Mouse (Mus musculus) thymus, adult 2 months (tissue): ENCODE results near the gene Fkbp5. TPM values are rescaled to one million over a fixed set of nuclear protein-coding genes. Genes with fewer than 3 reads are reported as not detected.
A peak's percentile ranks its signal among the peaks of the same experiment; 100 is the strongest.

ENCODE experiments used
- DNase-seq: peaks from one replicate; pipeline ENCODE4 v3.0.0; 2021
- H3K27ac ChIP-seq: fragments of 200-500 bp; 2 replicates; pipeline ENCODE4 v1.5.1; 2012; ENCODE audit warnings: low read length, control low read depth; ENCODE audit not compliant: control insufficient read depth, insufficient read depth
- H3K27me3 ChIP-seq: fragments of 200-500 bp; 2 replicates; pipeline ENCODE4 v1.6.1; 2012; ENCODE audit warnings: mild to moderate bottlenecking, low read length, moderate library complexity, mixed read lengths; ENCODE audit not compliant: control insufficient read depth, insufficient read depth
- H3K36me3 ChIP-seq: fragments of 200-500 bp; 2 replicates; pipeline ENCODE4 v1.6.1; 2012; ENCODE audit warnings: mild to moderate bottlenecking, low read length, moderate library complexity; ENCODE audit not compliant: control insufficient read depth, insufficient read depth
- H3K4me1 ChIP-seq: fragments of 200-500 bp; replicated peaks from 2 replicates; pipeline ENCODE4 v1.6.1; 2012; ENCODE audit warnings: low read length; ENCODE audit not compliant: control insufficient read depth, insufficient read depth
- H3K4me3 ChIP-seq: fragments of 200-500 bp; 2 replicates; pipeline ENCODE4 v1.5.1; 2012; ENCODE audit warnings: mild to moderate bottlenecking, low read length, control low read depth, moderate library complexity; ENCODE audit not compliant: control insufficient read depth, insufficient read depth
- CTCF ChIP-seq: fragments of 200-500 bp; IDR thresholded peaks from 2 replicates; pipeline ENCODE4 v1.5.1; 2012; ENCODE audit warnings: mild to moderate bottlenecking, control low read depth, low read length, moderate library complexity, borderline replicate concordance; ENCODE audit not compliant: control insufficient read depth, poor library complexity, insufficient read depth; ENCODE audit errors: extremely low read depth
- POLR2A ChIP-seq: fragments of 200-500 bp; IDR thresholded peaks from 2 replicates; pipeline ENCODE4 v1.6.1; 2012; ENCODE audit warnings: mild to moderate bottlenecking, low read length, control low read depth, moderate library complexity; ENCODE audit not compliant: control insufficient read depth, poor library complexity, insufficient read depth; ENCODE audit errors: extremely low read depth
- WGBS: fragments of 180-500 bp; shearing (Covaris S2); methylation state at CpG from one replicate; pipeline ENCODE4 v1.1.7; 2018; 5-methylcytosine and 5-hydroxymethylcytosine counted together
- polyA plus RNA-seq: library from polyadenylated mRNA; depleted of rRNA; stranded (reverse); fragments of >200 nt; gene quantifications from 2 replicates; pipeline ENCODE4 v1.2.3, GENCODE M21; 2012

The Fkbp5 gene
- polyA plus RNA-seq, 1 experiment = 157 TPM

DNA sequence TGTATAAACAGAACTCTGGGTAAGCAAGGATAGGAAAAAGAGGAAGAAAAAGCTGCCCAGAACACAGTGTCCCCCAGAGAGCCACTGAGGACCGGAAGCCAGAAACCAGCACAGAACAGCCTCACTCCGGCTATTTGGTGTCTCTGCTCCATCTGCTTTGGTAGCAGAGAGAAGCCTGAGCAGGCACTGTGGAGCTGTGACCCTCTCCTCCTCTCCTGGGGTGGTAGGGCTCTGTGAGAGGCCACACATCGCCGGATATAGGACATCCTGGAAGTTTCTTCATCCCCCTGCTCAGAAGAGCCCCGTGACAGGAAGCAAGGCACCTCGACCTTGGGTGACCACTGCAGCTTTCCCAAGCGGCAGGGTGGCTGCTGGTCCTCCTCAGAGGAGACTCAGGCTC lies 3.5 kb downstream of the Fkbp5 start:
- DNase-seq = no peak
- no peaks in the 10 kb centered on the region for H3K36me3 ChIP-seq
- no peak overlapping the region; the same call in 1 of the 2 replicates for H3K27ac ChIP-seq
- H3K27me3 ChIP-seq = no peaks in the 10 kb centered on the region
- no peak overlapping the region for H3K4me3 ChIP-seq
- TF ChIP-seq POLR2A (no peak), CTCF (no peak)
- H3K4me1 ChIP-seq = peaks cover 70% of the 10 kb centered on the region
- 25% methylated on average over 7 of the region's 7 CpGs for WGBS

DNA sequence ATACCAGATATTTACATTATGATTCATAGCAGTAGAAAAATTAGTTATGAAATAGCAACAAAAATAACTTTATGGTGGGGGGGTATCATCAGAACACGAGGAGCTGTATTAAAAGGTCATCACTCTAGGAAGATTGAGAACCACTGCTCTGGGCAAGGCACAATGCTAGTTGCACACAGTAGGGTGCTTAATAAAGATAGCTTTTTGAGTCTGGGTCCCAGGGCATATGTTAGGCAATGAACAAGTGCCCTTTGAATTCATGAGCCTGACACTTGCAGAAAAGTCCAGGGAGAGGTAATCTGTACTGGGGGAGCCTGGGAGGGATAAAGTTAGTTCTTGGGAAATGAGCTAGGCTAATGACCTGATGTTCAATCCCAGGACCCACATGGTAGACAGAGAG lies 4.0 kb downstream of the Fkbp5 start:
- no peak for DNase-seq
- H3K36me3 ChIP-seq = no peaks in the 10 kb centered on the region
- H3K4me1 ChIP-seq = peaks cover 66% of the 10 kb centered on the region
- no peak overlapping the region for H3K4me3 ChIP-seq
- H3K27ac ChIP-seq = no peak overlapping the region
- H3K27me3 ChIP-seq = no peaks in the 10 kb centered on the region
- TF ChIP-seq CTCF (no peak), POLR2A (no peak)
- WGBS = 58% methylated on average over 1 of the region's 1 CpGs

DNA sequence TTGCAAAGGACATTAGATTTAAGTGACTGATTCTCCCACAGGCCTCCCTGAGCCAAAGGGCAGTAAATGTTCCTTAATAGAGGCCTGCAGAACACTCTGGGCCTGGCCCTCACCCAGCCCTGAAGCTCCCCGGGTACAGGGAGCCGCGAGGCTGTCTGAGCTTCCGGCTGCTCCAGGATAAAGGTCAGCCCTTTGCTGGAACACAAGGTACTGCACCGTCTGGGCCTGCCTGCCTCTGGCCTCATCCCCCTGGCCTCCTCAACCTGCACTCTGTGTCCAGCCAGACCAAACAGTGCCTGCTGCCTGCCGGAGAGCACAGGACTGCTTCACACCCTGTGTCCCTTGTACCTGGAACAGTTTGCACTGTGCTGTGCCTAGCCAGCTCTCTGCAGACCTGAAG lies 4.6 kb downstream of the Fkbp5 start:
- H3K36me3 ChIP-seq = no peaks in the 10 kb centered on the region
- peaks cover 64% of the 10 kb centered on the region for H3K4me1 ChIP-seq
- WGBS = 68% methylated on average over 6 of the region's 6 CpGs
- no peak for DNase-seq
- no peaks in the 10 kb centered on the region for H3K27me3 ChIP-seq
- peak overlapping the region; percentile 40; the same call in 1 of the 2 replicates for H3K27ac ChIP-seq
- no peak overlapping the region for H3K4me3 ChIP-seq
- no peak for TF ChIP-seq CTCF
- no peak for TF ChIP-seq POLR2A

DNA sequence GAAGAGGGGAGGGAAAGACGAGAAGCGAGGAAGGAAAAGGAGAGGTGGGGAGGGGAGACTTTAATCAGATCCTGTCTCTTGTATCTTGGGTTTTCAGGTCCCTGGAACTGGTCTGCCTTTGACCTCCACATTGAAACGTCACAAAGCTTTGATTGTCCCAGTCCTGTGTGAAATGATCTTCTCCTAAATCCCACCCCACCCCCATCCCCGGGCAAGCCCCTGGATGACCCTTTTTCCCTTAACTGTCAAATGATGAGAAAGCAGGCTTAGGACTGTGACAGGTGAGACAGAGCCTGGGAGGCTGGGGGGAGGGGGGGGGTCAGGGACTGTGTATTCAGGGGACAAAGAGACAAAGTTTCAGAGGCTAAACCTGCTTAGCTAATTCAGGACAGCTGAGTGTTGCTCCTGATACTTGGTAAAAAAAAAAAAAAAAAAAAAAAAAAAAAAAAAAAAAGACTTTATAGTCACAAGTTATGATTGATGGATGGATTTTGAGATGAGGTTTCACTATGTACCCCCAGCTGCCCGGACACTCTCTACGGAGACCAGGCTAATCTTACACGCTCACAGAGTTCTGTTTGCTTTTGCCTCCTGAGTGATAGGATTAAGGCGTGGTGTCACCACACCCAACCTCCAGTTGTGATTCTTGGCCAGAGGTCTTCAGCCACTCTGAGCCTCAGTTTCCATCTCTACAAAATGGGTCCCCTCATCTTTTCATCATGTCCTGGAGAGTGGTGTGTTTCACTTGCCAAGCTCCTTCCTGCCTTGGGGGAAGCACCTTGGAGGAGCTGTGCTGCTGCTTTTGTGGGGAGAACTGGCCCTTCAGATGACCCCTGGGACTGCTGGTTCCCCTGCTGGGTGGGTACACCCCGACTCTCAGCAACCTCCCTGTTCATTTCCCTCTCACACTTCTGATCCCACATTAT lies 5.4 kb downstream of the Fkbp5 start:
- peak overlapping the region; percentile 40; the same call in 1 of the 2 replicates for H3K27ac ChIP-seq
- no peak for TF ChIP-seq CTCF
- TF ChIP-seq POLR2A = no peak
- H3K4me3 ChIP-seq = no peak overlapping the region
- H3K4me1 ChIP-seq = peaks cover 64% of the 10 kb centered on the region
- WGBS = 52% methylated on average over 9 of the region's 9 CpGs
- H3K27me3 ChIP-seq = no peaks in the 10 kb centered on the region
- DNase-seq = no peak
- no peaks in the 10 kb centered on the region for H3K36me3 ChIP-seq

DNA sequence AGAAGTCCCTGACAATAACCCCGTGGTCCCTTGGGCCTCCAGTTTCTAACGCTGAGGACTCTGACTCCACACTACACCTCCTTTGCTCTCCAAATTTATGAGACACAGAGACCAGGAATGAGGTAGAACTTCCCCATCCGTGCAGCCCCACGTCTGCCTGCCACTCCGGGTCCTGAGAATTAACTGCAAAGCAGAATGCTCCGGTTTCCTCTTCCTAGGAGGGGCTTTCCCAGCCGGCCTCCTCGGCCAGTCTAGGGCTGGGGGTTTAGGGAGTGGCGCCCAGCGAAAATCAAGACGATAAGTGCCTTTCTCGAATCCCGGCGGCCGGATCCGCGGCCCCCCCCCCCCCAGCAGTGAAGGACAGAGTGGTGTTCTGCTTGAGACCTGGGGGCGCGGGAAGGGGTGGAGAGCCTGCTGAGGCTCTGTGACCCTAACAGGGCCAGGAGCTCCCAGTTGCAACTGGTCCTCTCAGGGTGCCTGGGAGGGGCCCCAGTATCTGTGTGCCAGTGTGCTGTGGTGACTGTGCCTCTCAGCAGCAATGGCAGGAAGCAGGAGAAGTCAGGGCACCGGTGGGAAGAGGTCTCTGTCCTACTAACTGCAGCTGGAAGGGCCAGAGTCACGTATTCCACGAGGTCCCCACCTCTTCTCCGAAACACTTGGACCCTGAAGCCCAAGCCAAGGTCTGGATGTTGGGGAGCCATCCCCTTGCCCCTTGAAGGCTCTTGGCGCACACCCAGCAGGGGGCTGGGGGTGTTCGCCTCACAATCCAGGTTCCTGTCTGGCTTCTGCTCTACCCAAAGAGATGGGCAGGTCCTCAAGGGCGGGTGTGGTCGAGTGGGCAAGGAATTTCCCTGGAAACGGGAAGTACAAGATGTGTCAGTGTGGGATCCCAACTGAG lies 6.6 kb downstream of the Fkbp5 start:
- no peak for DNase-seq
- H3K4me3 ChIP-seq = peak overlapping the region; percentile 28
- WGBS = 13% methylated on average over 28 of the region's 28 CpGs
- TF ChIP-seq CTCF (no peak), POLR2A (no peak)
- H3K27me3 ChIP-seq = no peaks in the 10 kb centered on the region
- H3K27ac ChIP-seq = no peak overlapping the region
- H3K4me1 ChIP-seq = peaks cover 65% of the 10 kb centered on the region
- no peaks in the 10 kb centered on the region for H3K36me3 ChIP-seq

DNA sequence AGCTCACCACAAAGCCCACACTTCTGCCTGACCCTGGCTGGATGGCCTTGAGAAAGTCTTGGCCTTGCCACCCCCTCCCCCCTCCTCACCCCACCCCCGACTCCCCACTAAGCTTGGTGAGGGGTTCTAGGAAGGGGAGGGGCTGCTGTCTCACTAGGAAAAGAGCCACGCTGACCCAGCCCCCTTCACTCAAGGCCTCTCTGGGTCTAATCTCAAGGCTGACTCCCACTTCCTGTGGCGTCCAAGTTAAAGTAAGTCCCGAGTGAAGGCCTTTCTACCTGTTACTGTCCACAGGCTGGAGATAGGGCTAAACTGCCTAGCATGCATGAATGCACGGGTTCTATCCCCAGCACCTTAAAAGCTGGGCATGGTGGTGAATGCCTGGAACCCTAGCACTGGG lies 9.8 kb downstream of the Fkbp5 start:
- Histone ChIP-seq H3K36me3 (no peaks in the 10 kb centered on the region), H3K4me3 (no peak overlapping the region), H3K4me1 (peaks cover 68% of the 10 kb centered on the region), H3K27me3 (no peaks in the 10 kb centered on the region), H3K27ac (0 out of 2 replicates have a peak overlapping the region, but pooled peaks have one; percentile 9)
- no peak for DNase-seq
- TF ChIP-seq POLR2A (no peak), CTCF (no peak)
- 29% methylated on average over 5 of the region's 5 CpGs for WGBS
